Mouse (Mus musculus): ENCODE data around the gene Tnnt2. TPM values are rescaled to one million over a fixed set of nuclear protein-coding genes. Genes with fewer than 3 reads are reported as not detected.

Tnnt2 gene
- polyA plus RNA-seq, 1 experiment from 2014 or later: 5.7 TPM

DNA sequence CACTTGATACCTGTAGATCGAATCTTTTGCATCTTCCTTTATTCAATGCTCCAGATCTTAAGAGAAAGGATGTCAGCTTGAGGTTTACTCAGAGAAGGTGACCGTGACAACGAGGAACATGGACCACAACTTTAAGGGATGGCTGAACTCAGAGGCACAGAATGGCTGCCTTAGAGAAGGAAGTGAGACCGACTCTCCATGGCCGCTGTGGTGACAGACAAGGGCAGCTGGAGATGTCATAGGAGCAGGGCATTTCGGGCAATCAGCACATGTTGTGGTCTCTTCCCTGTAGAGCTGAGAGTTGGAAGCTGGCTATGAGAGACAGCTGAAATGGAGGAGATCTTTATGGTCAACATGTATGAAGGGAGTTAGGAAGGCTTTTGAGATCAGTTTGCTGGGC lies 28.7 kb downstream of the Tnnt2 start:
- Histone ChIP-seq H3K4me2 (ENCODE audit: low read length) (no peak overlapping the region), H3K4me3 (replicated peaks; ENCODE audit: low read depth, low read length) (no peak overlapping the region), H3K27me3 (ENCODE audit: insufficient read depth, low read length) (no peaks in the 10 kb centered on the region), H3K9me3 (replicated peaks; ENCODE audit: low read length) (no peaks in the 10 kb centered on the region), H3K36me3 (ENCODE audit: insufficient read depth, low read length) (no peaks in the 10 kb centered on the region), H3K27ac (no peak overlapping the region), H3K4me1 (replicated peaks; ENCODE audit: insufficient read depth, low read length) (no peaks in the 10 kb centered on the region), H3K9ac (ENCODE audit: low read depth, low read length) (no peak overlapping the region)
- TF ChIP-seq CTCF (IDR thresholded peaks at IDR 0.05; ENCODE audit: low read depth): no peak
- 85% methylated on average over 6 of the region's 6 CpGs for WGBS
- DNase-seq (ENCODE audit: low spot score) (no peak), ATAC-seq (replicated peaks; ENCODE audit: low FRiP score, low read depth) (no peak)

- Histone ChIP-seq H3K9ac (ENCODE audit: low read depth, low read length) (no peak overlapping the region), H3K27me3 (ENCODE audit: insufficient read depth, low read length) (no peaks in the 10 kb centered on the region), H3K4me2 (ENCODE audit: low read length) (no peak overlapping the region), H3K27ac (no peak overlapping the region), H3K36me3 (ENCODE audit: insufficient read depth, low read length) (no peaks in the 10 kb centered on the region), H3K9me3 (replicated peaks; ENCODE audit: low read length) (no peaks in the 10 kb centered on the region), H3K4me1 (replicated peaks; ENCODE audit: insufficient read depth, low read length) (no peaks in the 10 kb centered on the region), H3K4me3 (replicated peaks; ENCODE audit: low read depth, low read length) (no peak overlapping the region)
- ATAC-seq (replicated peaks; ENCODE audit: low FRiP score, low read depth) (peak; percentile 48; the same call in 1 of the 2 replicates), DNase-seq (ENCODE audit: low spot score) (peak; percentile 85)
- TF ChIP-seq CTCF (IDR thresholded peaks at IDR 0.05; ENCODE audit: low read depth): peak; percentile 94
- WGBS: 48% methylated on average over 19 of the region's 19 CpGs
Measured at GRCm38 (mm10) chr1:135865518-135866194, 29.5 kb downstream of the Tnnt2 start.

- Histone ChIP-seq H3K4me3 (replicated peaks; ENCODE audit: low read depth, low read length) (no peak overlapping the region), H3K9me3 (replicated peaks; ENCODE audit: low read length) (no peaks in the 10 kb centered on the region), H3K4me2 (ENCODE audit: low read length) (no peak overlapping the region), H3K27me3 (ENCODE audit: insufficient read depth, low read length) (no peaks in the 10 kb centered on the region), H3K9ac (ENCODE audit: low read depth, low read length) (no peak overlapping the region), H3K27ac (no peak overlapping the region), H3K36me3 (ENCODE audit: insufficient read depth, low read length) (no peaks in the 10 kb centered on the region), H3K4me1 (replicated peaks; ENCODE audit: insufficient read depth, low read length) (no peaks in the 10 kb centered on the region)
- no peak for TF ChIP-seq CTCF (IDR thresholded peaks at IDR 0.05; ENCODE audit: low read depth)
- DNase-seq (ENCODE audit: low spot score) (no peak), ATAC-seq (replicated peaks; ENCODE audit: low FRiP score, low read depth) (no peak)
- 92% methylated on average over 6 of the region's 6 CpGs for WGBS
Measured at GRCm38 (mm10) chr1:135868570-135868969, 32.4 kb downstream of the Tnnt2 start.

- no peak overlapping the region for H3K4me3 ChIP-seq (replicated peaks; ENCODE audit: low read depth, low read length)
- WGBS: 74% methylated on average over 4 of the region's 4 CpGs
- ATAC-seq (replicated peaks; ENCODE audit: low FRiP score, low read depth): no peak
- no peaks in the 10 kb centered on the region for H3K9me3 ChIP-seq (replicated peaks; ENCODE audit: low read length)
- H3K9ac ChIP-seq (ENCODE audit: low read depth, low read length): no peak overlapping the region
- no peak for TF ChIP-seq CTCF (IDR thresholded peaks at IDR 0.05; ENCODE audit: low read depth)
- no peak overlapping the region for H3K4me2 ChIP-seq (ENCODE audit: low read length)
- H3K4me1 ChIP-seq (replicated peaks; ENCODE audit: insufficient read depth, low read length): no peaks in the 10 kb centered on the region
- DNase-seq (ENCODE audit: low spot score): no peak
- no peak overlapping the region for H3K27ac ChIP-seq
- no peaks in the 10 kb centered on the region for H3K36me3 ChIP-seq (ENCODE audit: insufficient read depth, low read length)
- H3K27me3 ChIP-seq (ENCODE audit: insufficient read depth, low read length): no peaks in the 10 kb centered on the region
Measured at GRCm38 (mm10) chr1:135872991-135873390, 36.8 kb downstream of the Tnnt2 start.

DNA sequence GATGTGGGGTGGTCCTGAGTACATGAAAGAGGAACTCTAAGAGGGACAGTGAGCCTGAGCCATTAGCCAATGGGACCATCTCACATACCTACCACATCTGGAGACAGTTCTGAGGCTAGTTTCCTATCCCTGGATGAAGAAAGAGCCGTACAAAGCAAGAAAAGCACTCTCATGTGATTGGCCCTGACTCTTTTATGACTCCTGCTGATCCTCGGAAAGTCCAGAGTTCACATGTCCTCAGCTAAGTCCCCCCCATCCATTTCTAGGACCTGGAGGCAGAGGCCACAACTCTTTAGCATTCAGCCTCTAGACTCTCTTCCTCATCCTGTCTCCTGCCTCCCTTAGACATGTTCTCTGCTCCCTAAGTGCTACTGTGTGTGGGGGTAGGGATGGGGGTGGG lies 41.1 kb downstream of the Tnnt2 start:
- no peaks in the 10 kb centered on the region for H3K9me3 ChIP-seq (replicated peaks; ENCODE audit: low read length)
- H3K9ac ChIP-seq (ENCODE audit: low read depth, low read length): no peak overlapping the region
- no peak overlapping the region for H3K4me3 ChIP-seq (replicated peaks; ENCODE audit: low read depth, low read length)
- no peaks in the 10 kb centered on the region for H3K36me3 ChIP-seq (ENCODE audit: insufficient read depth, low read length)
- H3K4me2 ChIP-seq (ENCODE audit: low read length): no peak overlapping the region
- DNase-seq (ENCODE audit: low spot score): no peak
- TF ChIP-seq CTCF (IDR thresholded peaks at IDR 0.05; ENCODE audit: low read depth): no peak
- no peaks in the 10 kb centered on the region for H3K4me1 ChIP-seq (replicated peaks; ENCODE audit: insufficient read depth, low read length)
- no peak overlapping the region for H3K27ac ChIP-seq
- WGBS: 56% methylated on average over 2 of the region's 2 CpGs
- no peaks in the 10 kb centered on the region for H3K27me3 ChIP-seq (ENCODE audit: insufficient read depth, low read length)
- no peak for ATAC-seq (replicated peaks; ENCODE audit: low FRiP score, low read depth)

- Histone ChIP-seq H3K4me1 (replicated peaks; ENCODE audit: insufficient read depth, low read length) (no peaks in the 10 kb centered on the region), H3K4me2 (ENCODE audit: low read length) (no peak overlapping the region), H3K36me3 (ENCODE audit: insufficient read depth, low read length) (no peaks in the 10 kb centered on the region), H3K27me3 (ENCODE audit: insufficient read depth, low read length) (no peaks in the 10 kb centered on the region), H3K27ac (no peak overlapping the region), H3K4me3 (replicated peaks; ENCODE audit: low read depth, low read length) (no peak overlapping the region), H3K9me3 (replicated peaks; ENCODE audit: low read length) (no peaks in the 10 kb centered on the region), H3K9ac (ENCODE audit: low read depth, low read length) (no peak overlapping the region)
- peak; percentile 90 for TF ChIP-seq CTCF (IDR thresholded peaks at IDR 0.05; ENCODE audit: low read depth)
- DNase-seq (ENCODE audit: low spot score) (peak; percentile 64), ATAC-seq (replicated peaks; ENCODE audit: low FRiP score, low read depth) (no peak)
- 65% methylated on average over 10 of the region's 10 CpGs for WGBS
Measured at GRCm38 (mm10) chr1:135882385-135883109, 46.4 kb downstream of the Tnnt2 start.
